Mouse (Mus musculus) ES-Bruce4 (cell line): Measurements from ENCODE around the gene Dab2ip.

ENCODE experiments used
- CTCF ChIP-seq: IDR thresholded peaks from one replicate; pipeline ENCODE4 v1.8.1; 2011; ENCODE audit warnings: low read depth, low read length
- EP300 ChIP-seq: IDR thresholded peaks from 2 replicates; pipeline ENCODE4 v1.6.1; 2011; ENCODE audit warnings: low read depth, low read length; ENCODE audit not compliant: insufficient read depth
- POLR2A ChIP-seq: IDR thresholded peaks from one replicate; pipeline ENCODE4 v1.8.1; 2011; ENCODE audit warnings: low read length; ENCODE audit not compliant: insufficient read depth

DNA sequence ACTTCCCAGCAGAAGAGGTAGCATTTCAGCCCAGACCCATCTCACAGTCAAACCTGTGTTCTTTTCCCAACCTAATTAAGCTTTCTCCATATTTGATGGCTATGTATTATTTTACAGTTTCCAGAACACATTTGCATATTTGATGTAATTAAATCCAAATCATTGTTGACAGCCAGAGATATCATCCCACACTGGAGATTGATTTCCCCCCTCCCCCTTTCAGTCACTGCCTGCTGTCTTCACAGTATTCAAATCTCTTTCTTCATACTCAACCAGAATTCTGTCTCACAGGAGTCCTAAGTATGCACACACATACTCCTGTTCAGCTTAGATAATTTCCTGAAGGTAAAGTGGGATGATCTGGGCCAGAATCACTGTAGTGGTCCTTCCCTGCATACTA is 202.8 kb downstream of the Dab2ip start:
- TF ChIP-seq EP300 (no peak), CTCF (no peak), POLR2A (no peak)
